Comparison of ENCODE assay signal across 27 mouse cellular contexts in the genomic region with DNA sequence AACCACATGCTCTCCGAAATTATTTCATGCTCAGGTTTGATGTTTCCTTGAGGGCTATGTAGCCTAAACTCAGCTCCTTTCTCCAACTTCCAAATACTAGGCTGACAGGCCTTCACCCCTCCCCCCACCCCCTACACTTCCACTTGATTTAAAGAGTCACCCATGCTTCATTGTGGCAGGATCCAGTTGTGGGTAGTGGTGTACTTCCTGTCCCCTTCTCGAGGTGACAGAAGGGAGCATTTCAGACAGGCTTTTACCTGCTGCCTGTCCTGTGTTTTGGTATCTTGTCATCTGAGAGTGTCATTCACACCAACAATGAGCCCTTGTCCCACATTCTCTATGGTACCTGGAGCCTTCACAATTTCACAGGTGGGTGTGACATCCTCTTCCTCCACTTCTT. TPM values are rescaled to one million over a fixed set of nuclear protein-coding genes. Genes with fewer than 3 reads are reported as not detected.
DNase-seq lines count a peak whose midpoint lies in the region; TF ChIP-seq lines count a peak whose summit lies in the region.
"Had no signal": no experiment of that assay in that cellular context is flagged by ENCODE, and none has a peak within 500 bp of the region (broad histone marks: within the 10 kb centered on the region; RNA-seq: fewer than 3 reads in every experiment).

No protein-coding gene starts in this region.

- TF ChIP-seq CTCF in gastrocnemius, adult 2 months (IDR thresholded peaks at IDR 0.05) = no peak
- no peak for TF ChIP-seq CTCF in layer of hippocampus, adult 2 months (conservative IDR thresholded peaks at IDR 0.05)

- H3K4me3 ChIP-seq in gastrocnemius, adult 2 months = no peak overlapping the region
- H3K4me3 ChIP-seq in layer of hippocampus, adult 2 months = no peak overlapping the region
- H3K4me3 ChIP-seq: forebrain, embryonic 15.5 days; limb, embryonic 15.5 days; liver, embryonic 15.5 days; midbrain, embryonic 15.5 days; neural tube, embryonic 13.5 days had no signal

- intact Hi-C loops in gastrocnemius, adult 2 months (cut with DNase I) = no loop called here

- peak overlapping the region; percentile 95 for H3K27ac ChIP-seq in gastrocnemius, adult 2 months
- H3K27ac ChIP-seq in layer of hippocampus, adult 2 months = peak overlapping the region; percentile 90
- H3K27ac ChIP-seq: forebrain, embryonic 15.5 days; limb, embryonic 15.5 days; liver, embryonic 15.5 days; macrophage; midbrain, embryonic 15.5 days; neural tube, embryonic 13.5 days had no signal

- no peak for DNase-seq in gastrocnemius, adult 2 months
- DNase-seq in gastrocnemius, adult 18-20 months (ENCODE audit: low spot score) = no peak
- no peak for DNase-seq in layer of hippocampus, adult 2 months (ENCODE audit: low spot score in 2 of 2)
- no peak for DNase-seq in layer of hippocampus, postnatal 25 days (ENCODE audit: extremely low spot score in 1 of 2, low spot score in 1 of 2)
- DNase-seq in CD4-positive, CD25-positive, alpha-beta regulatory T cell, adult 2 months (ENCODE audit: low read depth, low spot score) = peak; percentile 53
- peak; percentile 66 for DNase-seq in induced T-regulatory cell, adult 2 months (ENCODE audit: low read depth)
- no peak for DNase-seq in adrenal gland, postnatal 10 days
- no peak for DNase-seq in right cerebral cortex, postnatal 14 days
- DNase-seq: adrenal gland, postnatal 14 days; cerebellum, adult 2 months; cerebellum, postnatal 25 days; embryo, embryonic 11 days; gastrocnemius, postnatal 14 days; kidney, adult 8-10 months; kidney, postnatal 10 days; layer of hippocampus, postnatal 36 days; right cerebral cortex, adult 18-20 months; thymus, postnatal 4 days had no signal

RNA-seq across cellular contexts. Expression of a gene that starts 10.8 kb away (rescaled TPM):
- 1 to 10 TPM; 1.2 to 1.4 TPM for total RNA-seq in gastrocnemius, adult 2 months (2021)
- 1 to 10 TPM in 1 of 2 experiments, under 1 TPM in 1; 1.00 to 1.6 TPM for total RNA-seq in gastrocnemius, adult 18-20 months (2021)
- total RNA-seq in layer of hippocampus, adult 2 months (2021) = 1 to 10 TPM in 1 of 2 experiments, not detected in 1; 1.7 TPM
- total RNA-seq in layer of hippocampus, postnatal 25 days (2021) = not detected
- 1 to 10 TPM; 4.0 to 5.6 TPM for total RNA-seq in adrenal gland, postnatal 10 days (2021)
- total RNA-seq: hematopoietic stem cell, adult 5-6 weeks; layer of hippocampus, postnatal 36 days; left cerebral cortex, postnatal 36 days; MEL had no signal

RNA-seq across cellular contexts. Expression of a gene that starts 27.8 kb away (rescaled TPM):
- total RNA-seq in gastrocnemius, adult 2 months (2021) = 10 to 100 TPM; 14.0 to 15.9 TPM
- 10 to 100 TPM; 15.0 to 20.7 TPM for total RNA-seq in gastrocnemius, adult 18-20 months (2021)
- 1 to 10 TPM; 2.9 to 7.1 TPM for total RNA-seq in layer of hippocampus, adult 2 months (2021)
- total RNA-seq in layer of hippocampus, postnatal 25 days (2021) = 1 to 10 TPM; 2.3 to 4.2 TPM
- 10 to 100 TPM; 25.1 to 65.2 TPM for total RNA-seq in adrenal gland, postnatal 10 days (2021)

RNA-seq across cellular contexts. Expression of a gene that starts 28.1 kb away (rescaled TPM):
- 1 to 10 TPM; 2.4 to 3.3 TPM for total RNA-seq in gastrocnemius, adult 2 months (2021)
- 1 to 10 TPM; 1.7 to 3.5 TPM for total RNA-seq in gastrocnemius, adult 18-20 months (2021)
- 10 to 100 TPM; 37.9 to 41.9 TPM for total RNA-seq in layer of hippocampus, adult 2 months (2021)
- 10 to 100 TPM; 31.9 to 36.1 TPM for total RNA-seq in layer of hippocampus, postnatal 25 days (2021)
- 1 to 10 TPM; 6.1 to 7.0 TPM for total RNA-seq in adrenal gland, postnatal 10 days (2021)
- total RNA-seq: hematopoietic stem cell, adult 5-6 weeks; MEL had no signal

RNA-seq across cellular contexts. Expression of a gene that starts 30.3 kb away (rescaled TPM):
- 1,000 to 10,000 TPM in 1 of 2 experiments, 100 to 1,000 TPM in 1; 944 to 1,010 TPM for total RNA-seq in gastrocnemius, adult 2 months (2021)
- 1,000 to 10,000 TPM in 1 of 2 experiments, 100 to 1,000 TPM in 1; 983 to 1,012 TPM for total RNA-seq in gastrocnemius, adult 18-20 months (2021)
- 100 to 1,000 TPM in 1 of 2 experiments, 10 to 100 TPM in 1; 90.9 to 114 TPM for total RNA-seq in layer of hippocampus, adult 2 months (2021)
- 100 to 1,000 TPM; 103 to 113 TPM for total RNA-seq in layer of hippocampus, postnatal 25 days (2021)
- total RNA-seq in adrenal gland, postnatal 10 days (2021) = 100 to 1,000 TPM; 353 to 358 TPM
- total RNA-seq: MEL had no signal

RNA-seq across cellular contexts. Expression of a gene that starts 36.0 kb away (rescaled TPM):
- total RNA-seq in gastrocnemius, adult 2 months (2021) = 1 to 10 TPM; 1.4 to 1.6 TPM
- 1 to 10 TPM in 1 of 2 experiments, under 1 TPM in 1; 0.94 to 1.2 TPM for total RNA-seq in gastrocnemius, adult 18-20 months (2021)
- 100 to 1,000 TPM; 117 to 121 TPM for total RNA-seq in layer of hippocampus, adult 2 months (2021)
- 100 to 1,000 TPM; 151 to 157 TPM for total RNA-seq in layer of hippocampus, postnatal 25 days (2021)
- total RNA-seq in adrenal gland, postnatal 10 days (2021) = 10 to 100 TPM in 1 of 2 experiments, 1 to 10 TPM in 1; 7.5 to 18.2 TPM
- total RNA-seq: MEL had no signal

Comparison
In these comparisons a context has a peak if more than half of its experiments do, and no peak if none do; other contexts are left out.
1. DNase-seq: peak in CD4-positive, CD25-positive, alpha-beta regulatory T cell, adult 2 months (single experiment) and induced T-regulatory cell, adult 2 months (single experiment); none in gastrocnemius, adult 2 months (single experiment), gastrocnemius, adult 18-20 months (single experiment), layer of hippocampus, adult 2 months (0 of 2), layer of hippocampus, postnatal 25 days (0 of 2), adrenal gland, postnatal 10 days (single experiment) and right cerebral cortex, postnatal 14 days (single experiment).
2. RNA of a gene that starts 28.1 kb away (total RNA-seq): 37.9 to 41.9 TPM in layer of hippocampus, adult 2 months and 31.9 to 36.1 TPM in layer of hippocampus, postnatal 25 days; 6.1 to 7.0 TPM in adrenal gland, postnatal 10 days, 1.7 to 3.5 TPM in gastrocnemius, adult 18-20 months and 2.4 to 3.3 TPM in gastrocnemius, adult 2 months; every median in the first group is over 4 times any median in the second.